In genomic region chr7:68160094-68160791, GRCm38 (mm10) we compare ENCODE assay signal across 13 mouse cellular contexts.
A peak's percentile ranks its signal among the peaks of the same experiment; 100 is the strongest.
DNase-seq lines count a peak whose midpoint lies in the region; ATAC-seq and TF ChIP-seq lines count a peak whose summit lies in the region.
"Had no signal": no experiment of that assay in that cellular context is flagged by ENCODE, and none has a peak within 500 bp of the region (broad histone marks: within the 10 kb centered on the region; RNA-seq: fewer than 3 reads in every experiment).

No protein-coding gene starts in this region.

- no peak overlapping the region for H3K4me3 ChIP-seq in intestine, embryonic 14.5 days (ENCODE audit: low read depth, low read length)
- H3K4me3 ChIP-seq in intestine, postnatal 0 days (ENCODE audit: low read depth, low read length), result no peak overlapping the region
- H3K4me3 ChIP-seq in intestine, embryonic 16.5 days (ENCODE audit: low read length), result no peak overlapping the region
- H3K4me3 ChIP-seq: myocyte had no signal

- H3K4me2 ChIP-seq in intestine, embryonic 14.5 days (ENCODE audit: low read length), result no peak overlapping the region
- no peak overlapping the region for H3K4me2 ChIP-seq in intestine, postnatal 0 days (replicated peaks; ENCODE audit: low read depth)
- H3K4me2 ChIP-seq in intestine, embryonic 16.5 days (ENCODE audit: low read depth, low read length), result no peak overlapping the region

- DNase-seq in intestine, embryonic 14.5 days (ENCODE audit: low spot score), result no peak
- peak; percentile 3 to 4 for DNase-seq in B cell, adult 2 months
- peak; percentile 9 for DNase-seq in ES-CJ7 (ENCODE audit: low read depth, low spot score)
- no peak for DNase-seq in cerebellum, adult 9-10 months
- no peak for DNase-seq in right cerebral cortex, postnatal 4 days
- DNase-seq: adrenal gland, adult 2 months; cerebellum, adult 11 months; heart, postnatal 14 days; lung, postnatal 36 days had no signal

- no peak overlapping the region for H3K9ac ChIP-seq in intestine, embryonic 14.5 days (ENCODE audit: low read length)
- H3K9ac ChIP-seq in intestine, postnatal 0 days (ENCODE audit: low read depth, low read length), result no peak overlapping the region
- H3K9ac ChIP-seq in intestine, embryonic 16.5 days (ENCODE audit: low read depth, low read length), result no peak overlapping the region

- H3K36me3 ChIP-seq in intestine, embryonic 14.5 days (ENCODE audit: control insufficient read depth, insufficient read depth, low read length), result 0 out of 2 replicates have a peak, but pooled peaks cover 5% of the 10 kb centered on the region
- no peaks in the 10 kb centered on the region; the same call in 1 of the 2 replicates for H3K36me3 ChIP-seq in intestine, postnatal 0 days (ENCODE audit: control insufficient read depth, insufficient read depth)
- H3K36me3 ChIP-seq in intestine, embryonic 16.5 days (ENCODE audit: control insufficient read depth, insufficient read depth, low read length), result no peaks in the 10 kb centered on the region
- H3K36me3 ChIP-seq: G1E had no signal

- 0 out of 2 replicates have a peak overlapping the region, but pooled peaks have one; percentile 1 for H3K27ac ChIP-seq in intestine, embryonic 14.5 days (ENCODE audit: low read depth)
- no peak overlapping the region for H3K27ac ChIP-seq in intestine, postnatal 0 days (ENCODE audit: low read depth, low read length)
- H3K27ac ChIP-seq in intestine, embryonic 16.5 days (ENCODE audit: low read length), result peak overlapping the region; percentile 4; the same call in 1 of the 2 replicates

- no peaks in the 10 kb centered on the region for H3K27me3 ChIP-seq in intestine, embryonic 14.5 days (replicated peaks; ENCODE audit: control insufficient read depth, insufficient read depth, low read length)
- no peaks in the 10 kb centered on the region for H3K27me3 ChIP-seq in intestine, postnatal 0 days (replicated peaks; ENCODE audit: control insufficient read depth, insufficient read depth, low read length)
- H3K27me3 ChIP-seq in intestine, embryonic 16.5 days (replicated peaks; ENCODE audit: control insufficient read depth, insufficient read depth, low read length), result no peaks in the 10 kb centered on the region

- no peak for TF ChIP-seq CTCF in intestine, postnatal 0 days (IDR thresholded peaks at IDR 0.05; ENCODE audit: low read depth)

- H3K9me3 ChIP-seq in intestine, embryonic 14.5 days (ENCODE audit: control insufficient read depth, low read length), result no peaks in the 10 kb centered on the region
- no peaks in the 10 kb centered on the region for H3K9me3 ChIP-seq in intestine, postnatal 0 days (ENCODE audit: control insufficient read depth)
- H3K9me3 ChIP-seq in intestine, embryonic 16.5 days (ENCODE audit: control insufficient read depth, low read length), result no peaks in the 10 kb centered on the region

- ATAC-seq in intestine, embryonic 14.5 days (replicated peaks; ENCODE audit: low FRiP score, low TSS enrichment, low read depth), result no peak
- no peak for ATAC-seq in intestine, postnatal 0 days
- peak; percentile 65; the same call in 1 of the 2 replicates for ATAC-seq in intestine, embryonic 16.5 days

- H3K4me1 ChIP-seq in intestine, embryonic 14.5 days (replicated peaks; ENCODE audit: control insufficient read depth, insufficient read depth, low read length), result peaks cover 17% of the 10 kb centered on the region
- H3K4me1 ChIP-seq in intestine, postnatal 0 days (replicated peaks; ENCODE audit: control insufficient read depth, insufficient read depth, low read length), result no peaks in the 10 kb centered on the region
- no peaks in the 10 kb centered on the region for H3K4me1 ChIP-seq in intestine, embryonic 16.5 days (ENCODE audit: control insufficient read depth, insufficient read depth, low read length)

- 34% methylated on average over 13 of the region's 13 CpGs for WGBS in intestine, embryonic 14.5 days
- 48% methylated on average over 13 of the region's 13 CpGs for WGBS in intestine, postnatal 0 days
- 42% methylated on average over 13 of the region's 13 CpGs for WGBS in intestine, embryonic 16.5 days

Comparison
In these comparisons a context has a peak if more than half of its experiments do, and no peak if none do; other contexts are left out.
1. DNase-seq: peak in B cell, adult 2 months (2 of 2) and ES-CJ7 (single experiment); none in intestine, embryonic 14.5 days (single experiment), cerebellum, adult 9-10 months (single experiment) and right cerebral cortex, postnatal 4 days (single experiment).